Mouse (Mus musculus) neural tube, embryonic 10.5 days (tissue): ENCODE data around the gene Olfr159.

Experiments
- DNase-seq: peaks from one replicate; pipeline ENCODE4 v3.0.0-alpha.2; 2017; ENCODE audit warnings: low spot score; ENCODE audit errors: extremely low spot score

Gene Olfr159

GRCm38 (mm10) chr4:43729794-43730550 lies 40.8 kb downstream of the Olfr159 start, which contains the start of gene Spaar:
Gene Spaar, plus strand, starts transcription at chr4:43730034.
- DNase-seq = no peak

GRCm38 (mm10) chr4:43729126-43729525 lies 41.7 kb downstream of the Olfr159 start:
- DNase-seq = no peak

GRCm38 (mm10) chr4:43728576-43728954 lies 42.2 kb downstream of the Olfr159 start:
- no peak for DNase-seq

GRCm38 (mm10) chr4:43727718-43728575 lies 42.9 kb downstream of the Olfr159 start:
- no peak for DNase-seq

GRCm38 (mm10) chr4:43726995-43727394 lies 43.8 kb downstream of the Olfr159 start, which contains the start of gene Hrct1:
Gene Hrct1, plus strand, starts transcription at chr4:43727188.
- DNase-seq = no peak

GRCm38 (mm10) chr4:43726228-43726993 lies 44.4 kb downstream of the Olfr159 start:
- DNase-seq = no peak

- no peak for DNase-seq
Measured at GRCm38 (mm10) chr4:43724764-43725163, 46.0 kb downstream of the Olfr159 start.

- no peak for DNase-seq
Measured at GRCm38 (mm10) chr4:43722191-43722590, 48.6 kb downstream of the Olfr159 start.

GRCm38 (mm10) chr4:43720491-43721228 lies 50.1 kb downstream of the Olfr159 start:
- DNase-seq = no peak
